Mouse (Mus musculus): ENCODE results near the gene Mios. TPM values are rescaled to one million over a fixed set of nuclear protein-coding genes. Genes with fewer than 3 reads are reported as not detected.
A peak's percentile ranks its signal among the peaks of the same experiment; 100 is the strongest.

Gene Mios
- polyA plus RNA-seq, 1 experiment from 2014 or later = 20.6 TPM

GRCm38 (mm10) chr6:8209866-8210186 lies 804 bp downstream of the Mios start:
- Histone ChIP-seq H3K9me3 (replicated peaks) (no peaks in the 10 kb centered on the region), H3K9ac (peak overlapping the region; percentile 82), H3K4me1 (replicated peaks) (peaks cover 12% of the 10 kb centered on the region), H3K27ac (ENCODE audit: poor library complexity, severe bottlenecking) (peak overlapping the region; percentile 89; the same call in 1 of the 2 replicates), H3K4me3 (peak overlapping the region; percentile 67), H3K27me3 (replicated peaks) (no peaks in the 10 kb centered on the region), H3K4me2 (peak overlapping the region; percentile 57), H3K36me3 (peaks cover 3% of the 10 kb centered on the region)
- no peak for ATAC-seq (ENCODE audit: insufficient number of reproducible peaks, low FRiP score)
- WGBS = 10% methylated on average over 10 of the region's 10 CpGs

GRCm38 (mm10) chr6:8210661-8211060 lies 1.6 kb downstream of the Mios start:
- Histone ChIP-seq H3K4me2 (peak overlapping the region; percentile 33), H3K27ac (ENCODE audit: poor library complexity, severe bottlenecking) (no peak overlapping the region)

GRCm38 (mm10) chr6:8227035-8227434 lies 18.0 kb downstream of the Mios start:
- Histone ChIP-seq H3K9ac (no peak overlapping the region), H3K4me2 (no peak overlapping the region), H3K27me3 (replicated peaks) (no peaks in the 10 kb centered on the region), H3K4me1 (replicated peaks) (no peaks in the 10 kb centered on the region), H3K27ac (ENCODE audit: poor library complexity, severe bottlenecking) (no peak overlapping the region), H3K9me3 (replicated peaks) (no peaks in the 10 kb centered on the region), H3K36me3 (peaks cover 33% of the 10 kb centered on the region), H3K4me3 (no peak overlapping the region)
- ATAC-seq (ENCODE audit: insufficient number of reproducible peaks, low FRiP score) = no peak
- 83% methylated on average over 3 of the region's 3 CpGs for WGBS

More at GRCm38 (mm10) chr6:8210661-8211060, 1.6 kb downstream of the Mios start:
- no peak overlapping the region for H3K4me3 ChIP-seq
- peaks cover 12% of the 10 kb centered on the region for H3K4me1 ChIP-seq (replicated peaks)
- no peaks in the 10 kb centered on the region for H3K9me3 ChIP-seq (replicated peaks)
- no peak for ATAC-seq (ENCODE audit: insufficient number of reproducible peaks, low FRiP score)
- peaks cover 11% of the 10 kb centered on the region for H3K36me3 ChIP-seq
- 85% methylated on average over 3 of the region's 3 CpGs for WGBS
- H3K27me3 ChIP-seq (replicated peaks) = no peaks in the 10 kb centered on the region
- no peak overlapping the region for H3K9ac ChIP-seq

- Histone ChIP-seq H3K4me2 (no peak overlapping the region), H3K36me3 (peaks cover 43% of the 10 kb centered on the region), H3K9ac (no peak overlapping the region), H3K9me3 (replicated peaks) (no peaks in the 10 kb centered on the region), H3K4me3 (no peak overlapping the region), H3K27ac (ENCODE audit: poor library complexity, severe bottlenecking) (no peak overlapping the region), H3K27me3 (replicated peaks) (no peaks in the 10 kb centered on the region), H3K4me1 (replicated peaks) (no peaks in the 10 kb centered on the region)
- WGBS = 90% methylated on average over 3 of the region's 3 CpGs
- ATAC-seq (ENCODE audit: insufficient number of reproducible peaks, low FRiP score) = no peak
These were observed 19.6 kb downstream of the Mios start for GRCm38 (mm10) chr6:8228596-8228995.

GRCm38 (mm10) chr6:8258316-8258715 lies 49.3 kb downstream of the Mios start:
- peak overlapping the region; percentile 71 for H3K4me3 ChIP-seq
- H3K27me3 ChIP-seq (replicated peaks) = no peaks in the 10 kb centered on the region
- no peaks in the 10 kb centered on the region for H3K9me3 ChIP-seq (replicated peaks)
- peak overlapping the region; percentile 81 for H3K9ac ChIP-seq
- ATAC-seq (ENCODE audit: insufficient number of reproducible peaks, low FRiP score) = no peak
- peaks cover 14% of the 10 kb centered on the region for H3K36me3 ChIP-seq
- H3K4me2 ChIP-seq = peak overlapping the region; percentile 70
- H3K4me1 ChIP-seq (replicated peaks) = peaks cover 8% of the 10 kb centered on the region; the same call in 1 of the 2 replicates
- H3K27ac ChIP-seq (ENCODE audit: poor library complexity, severe bottlenecking) = peak overlapping the region; percentile 68
- WGBS = 8% methylated on average over 6 of the region's 6 CpGs

- WGBS = under 1% methylated on average over 64 of the region's 64 CpGs
- H3K27me3 ChIP-seq (replicated peaks) = no peaks in the 10 kb centered on the region
- no peaks in the 10 kb centered on the region for H3K9me3 ChIP-seq (replicated peaks)
- ATAC-seq (ENCODE audit: insufficient number of reproducible peaks, low FRiP score) = peak; percentile 100
- H3K4me2 ChIP-seq = peak within 1 kb of the TSS; percentile 88
- peak within 1 kb of the TSS; percentile 71 for H3K4me3 ChIP-seq
- H3K36me3 ChIP-seq = peaks cover 9% of the 10 kb centered on the region
- peaks cover 8% of the 10 kb centered on the region; the same call in 1 of the 2 replicates for H3K4me1 ChIP-seq (replicated peaks)
- peak within 1 kb of the TSS; percentile 81 for H3K9ac ChIP-seq
- peak within 1 kb of the TSS; percentile 68 for H3K27ac ChIP-seq (ENCODE audit: poor library complexity, severe bottlenecking)
These were observed 50.1 kb downstream of the Mios start, which contains the start of the genes Rpa3, Umad1 and Gm45062 for GRCm38 (mm10) chr6:8259004-8259666. TSS of gene Rpa3 (minus strand) at chr6:8259173. TSS of gene Umad1 (plus strand) at chr6:8259288. TSS of gene Gm45062 (plus strand) at chr6:8259450.

GRCm38 (mm10) chr6:8259667-8260044 lies 50.6 kb downstream of the Mios start:
- Histone ChIP-seq H3K9ac (peak overlapping the region; percentile 78), H3K9me3 (replicated peaks) (no peaks in the 10 kb centered on the region), H3K36me3 (peaks cover 4% of the 10 kb centered on the region; the same call in 1 of the 2 replicates), H3K27me3 (replicated peaks) (no peaks in the 10 kb centered on the region), H3K4me3 (peak overlapping the region; percentile 71), H3K27ac (ENCODE audit: poor library complexity, severe bottlenecking) (0 out of 2 replicates have a peak overlapping the region, but pooled peaks have one; percentile 4), H3K4me2 (peak overlapping the region; percentile 88), H3K4me1 (replicated peaks) (peaks cover 8% of the 10 kb centered on the region; the same call in 1 of the 2 replicates)
- ATAC-seq (ENCODE audit: insufficient number of reproducible peaks, low FRiP score) = peak; percentile 17; the same call in 1 of the 2 replicates
- WGBS = under 1% methylated on average over 8 of the region's 8 CpGs

GRCm38 (mm10) chr6:8271047-8271446 lies 62.0 kb downstream of the Mios start:
- H3K9me3 ChIP-seq (replicated peaks) = no peaks in the 10 kb centered on the region
- no peak overlapping the region for H3K4me3 ChIP-seq
- no peak for ATAC-seq (ENCODE audit: insufficient number of reproducible peaks, low FRiP score)
- no peaks in the 10 kb centered on the region for H3K27me3 ChIP-seq (replicated peaks)
- WGBS = 87% methylated on average over 3 of the region's 3 CpGs
- H3K4me1 ChIP-seq (replicated peaks) = no peaks in the 10 kb centered on the region
- H3K36me3 ChIP-seq = peaks cover 17% of the 10 kb centered on the region
- no peak overlapping the region for H3K9ac ChIP-seq
- no peak overlapping the region for H3K4me2 ChIP-seq
- H3K27ac ChIP-seq (ENCODE audit: poor library complexity, severe bottlenecking) = no peak overlapping the region

GRCm38 (mm10) chr6:8274387-8275054 lies 65.5 kb downstream of the Mios start:
- Histone ChIP-seq H3K4me3 (no peak overlapping the region), H3K27ac (ENCODE audit: poor library complexity, severe bottlenecking) (no peak overlapping the region), H3K4me1 (replicated peaks) (peaks cover 3% of the 10 kb centered on the region; the same call in 1 of the 2 replicates), H3K9me3 (replicated peaks) (no peaks in the 10 kb centered on the region), H3K4me2 (no peak overlapping the region), H3K27me3 (replicated peaks) (no peaks in the 10 kb centered on the region), H3K9ac (no peak overlapping the region), H3K36me3 (peaks cover 22% of the 10 kb centered on the region)
- ATAC-seq (ENCODE audit: insufficient number of reproducible peaks, low FRiP score) = no peak
- WGBS = 31% methylated on average over 6 of the region's 6 CpGs

GRCm38 (mm10) chr6:8275098-8275497 lies 66.1 kb downstream of the Mios start:
- Histone ChIP-seq H3K4me2 (no peak overlapping the region), H3K4me3 (no peak overlapping the region), H3K4me1 (replicated peaks) (peaks cover 3% of the 10 kb centered on the region; the same call in 1 of the 2 replicates), H3K36me3 (peaks cover 22% of the 10 kb centered on the region), H3K27me3 (replicated peaks) (no peaks in the 10 kb centered on the region), H3K9me3 (replicated peaks) (no peaks in the 10 kb centered on the region), H3K9ac (no peak overlapping the region), H3K27ac (ENCODE audit: poor library complexity, severe bottlenecking) (no peak overlapping the region)
- WGBS = 2% methylated on average over 1 of the region's 1 CpGs
- no peak for ATAC-seq (ENCODE audit: insufficient number of reproducible peaks, low FRiP score)

GRCm38 (mm10) chr6:8276431-8276830 lies 67.4 kb downstream of the Mios start:
- WGBS = 13% methylated on average over 4 of the region's 4 CpGs
- Histone ChIP-seq H3K9ac (no peak overlapping the region; the same call in 1 of the 2 replicates), H3K4me3 (no peak overlapping the region), H3K4me1 (replicated peaks) (peaks cover 3% of the 10 kb centered on the region; the same call in 1 of the 2 replicates), H3K36me3 (peaks cover 16% of the 10 kb centered on the region), H3K27me3 (replicated peaks) (no peaks in the 10 kb centered on the region), H3K27ac (ENCODE audit: poor library complexity, severe bottlenecking) (no peak overlapping the region), H3K4me2 (no peak overlapping the region), H3K9me3 (replicated peaks) (no peaks in the 10 kb centered on the region)
- ATAC-seq (ENCODE audit: insufficient number of reproducible peaks, low FRiP score) = no peak

Measured in heart, embryonic 12.5 days (tissue).